Mouse (Mus musculus): ENCODE measurements around the gene Gm266. TPM values are rescaled to one million over a fixed set of nuclear protein-coding genes. Genes with fewer than 3 reads are reported as not detected.
A peak's percentile ranks its signal among the peaks of the same experiment; 100 is the strongest.

The Gm266 gene
- 1 to 10 TPM; 5.2 to 6.1 TPM for total RNA-seq (2021)
- long read RNA-seq, experiment 1, partial matches to known transcripts: 0 of 2 reads
- long read RNA-seq, experiment 1, other reads (novel, unspliced or antisense): 0 of 2 reads
- long read RNA-seq, experiment 2, partial matches to known transcripts: 0 of 2 reads
- long read RNA-seq, experiment 2, other reads (novel, unspliced or antisense): 0 of 2 reads

- H3K4me3 ChIP-seq: peak within 1 kb of the TSS; percentile 52
- no peak for TF ChIP-seq CTCF (conservative IDR thresholded peaks at IDR 0.05)
- no peak for DNase-seq (ENCODE audit: low spot score in 2 of 2)
- peak within 1 kb of the TSS; percentile 67 for H3K27ac ChIP-seq
Measured at GRCm38 (mm10) chr12:111485652-111486306, at the start of gene Gm266. TSS of gene Gm266 (minus strand) at chr12:111485823.

- Histone ChIP-seq H3K27ac (no peak overlapping the region), H3K4me3 (no peak overlapping the region)
- TF ChIP-seq CTCF (conservative IDR thresholded peaks at IDR 0.05): no peak
- no peak for DNase-seq (ENCODE audit: low spot score in 2 of 2)
Measured at GRCm38 (mm10) chr12:111535281-111535680, 49.7 kb upstream of the Gm266 start.

GRCm38 (mm10) chr12:111533096-111533794 is 47.6 kb upstream of the Gm266 start:
- no peak for DNase-seq (ENCODE audit: low spot score in 2 of 2)
- Histone ChIP-seq H3K4me3 (no peak overlapping the region), H3K27ac (no peak overlapping the region)
- TF ChIP-seq CTCF (conservative IDR thresholded peaks at IDR 0.05): no peak

- Histone ChIP-seq H3K4me3 (no peak overlapping the region), H3K27ac (no peak overlapping the region)
- TF ChIP-seq CTCF (conservative IDR thresholded peaks at IDR 0.05): no peak
- DNase-seq (ENCODE audit: low spot score in 2 of 2): no peak
Measured at GRCm38 (mm10) chr12:111529192-111529591, 43.6 kb upstream of the Gm266 start.

GRCm38 (mm10) chr12:111527643-111528281 is 42.1 kb upstream of the Gm266 start:
- peak in 1 of 2 experiments; percentile 37 for DNase-seq (ENCODE audit: low spot score in 2 of 2)
- peak overlapping the region; percentile 48; the same call in 1 of the 2 replicates for H3K27ac ChIP-seq

GRCm38 (mm10) chr12:111524883-111525282 is 39.3 kb upstream of the Gm266 start:
- Histone ChIP-seq H3K27ac (no peak overlapping the region), H3K4me3 (no peak overlapping the region)
- DNase-seq (ENCODE audit: low spot score in 2 of 2): no peak
- TF ChIP-seq CTCF (conservative IDR thresholded peaks at IDR 0.05): no peak

More at GRCm38 (mm10) chr12:111527643-111528281, 42.1 kb upstream of the Gm266 start:
- no peak for TF ChIP-seq CTCF (conservative IDR thresholded peaks at IDR 0.05)
- H3K4me3 ChIP-seq: no peak overlapping the region

GRCm38 (mm10) chr12:111524469-111524868 is 38.8 kb upstream of the Gm266 start:
- H3K4me3 ChIP-seq: no peak overlapping the region
- no peak overlapping the region for H3K27ac ChIP-seq
- TF ChIP-seq CTCF (conservative IDR thresholded peaks at IDR 0.05): no peak
- DNase-seq (ENCODE audit: low spot score in 2 of 2): no peak

- Histone ChIP-seq H3K4me3 (no peak overlapping the region), H3K27ac (no peak overlapping the region)
- TF ChIP-seq CTCF (conservative IDR thresholded peaks at IDR 0.05): no peak
- DNase-seq (ENCODE audit: low spot score in 2 of 2): no peak
Measured at GRCm38 (mm10) chr12:111520994-111521393, 35.4 kb upstream of the Gm266 start.

GRCm38 (mm10) chr12:111519821-111520220 is 34.2 kb upstream of the Gm266 start:
- DNase-seq (ENCODE audit: low spot score in 2 of 2): no peak
- no peak for TF ChIP-seq CTCF (conservative IDR thresholded peaks at IDR 0.05)
- Histone ChIP-seq H3K27ac (no peak overlapping the region), H3K4me3 (no peak overlapping the region)

- no peak overlapping the region for H3K4me3 ChIP-seq
- TF ChIP-seq CTCF (conservative IDR thresholded peaks at IDR 0.05): no peak
- H3K27ac ChIP-seq: no peak overlapping the region
- DNase-seq (ENCODE audit: low spot score in 2 of 2): no peak
Measured at GRCm38 (mm10) chr12:111518391-111518790, 32.8 kb upstream of the Gm266 start.

- H3K27ac ChIP-seq: no peak overlapping the region
- no peak for TF ChIP-seq CTCF (conservative IDR thresholded peaks at IDR 0.05)
- no peak overlapping the region for H3K4me3 ChIP-seq
- no peak for DNase-seq (ENCODE audit: low spot score in 2 of 2)
Measured at GRCm38 (mm10) chr12:111517901-111518300, 32.3 kb upstream of the Gm266 start.

- no peak for TF ChIP-seq CTCF (conservative IDR thresholded peaks at IDR 0.05)
- Histone ChIP-seq H3K4me3 (no peak overlapping the region), H3K27ac (no peak overlapping the region)
- no peak for DNase-seq (ENCODE audit: low spot score in 2 of 2)
Measured at GRCm38 (mm10) chr12:111516826-111517225, 31.2 kb upstream of the Gm266 start.

GRCm38 (mm10) chr12:111515920-111516319 is 30.3 kb upstream of the Gm266 start:
- TF ChIP-seq CTCF (conservative IDR thresholded peaks at IDR 0.05): no peak
- DNase-seq (ENCODE audit: low spot score in 2 of 2): no peak
- H3K27ac ChIP-seq: no peak overlapping the region
- H3K4me3 ChIP-seq: no peak overlapping the region
